Mouse (Mus musculus): ENCODE measurements around the gene Cdk10. TPM values are rescaled to one million over a fixed set of nuclear protein-coding genes. Genes with fewer than 3 reads are reported as not detected.
A peak's percentile ranks its signal among the peaks of the same experiment; 100 is the strongest.

The Cdk10 gene
- total and polyA plus RNA-seq, 3 experiments, result 24.8 to 35.7 (median 33.9) TPM

DNA sequence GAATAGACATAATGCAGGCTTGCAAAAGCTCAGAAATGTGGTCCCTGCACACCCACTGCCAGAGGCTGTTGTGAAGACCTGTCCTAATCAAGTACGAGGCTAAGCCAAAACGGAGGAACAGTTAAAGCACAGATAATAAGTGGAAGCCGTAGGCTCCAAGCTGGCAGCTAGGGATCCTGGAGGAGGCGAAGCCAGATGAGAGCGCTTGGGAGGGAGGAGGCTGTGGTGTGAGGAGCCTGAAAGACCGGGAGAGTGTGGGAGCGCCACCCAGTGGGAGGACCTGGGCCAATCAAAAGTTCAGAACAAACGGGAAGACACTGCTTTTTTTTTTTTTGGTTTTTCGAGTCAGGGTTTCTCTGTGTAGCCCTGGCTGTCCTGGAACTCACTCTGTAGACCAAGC is 34.0 kb upstream of the Cdk10 start:
- Histone ChIP-seq H3K9me3 (replicated peaks; ENCODE audit: low read length) (no peaks in the 10 kb centered on the region), H3K27ac (ENCODE audit: insufficient read depth, low read depth) (no peak overlapping the region), H3K4me3 (replicated peaks in 1 of 3; ENCODE audit: low read depth in 2 of 3, low read length in 2 of 3, poor library complexity in 1 of 3) (no peak overlapping the region), H3K4me1 (ENCODE audit: control insufficient read depth in 1 of 2, insufficient read depth in 2 of 2) (peaks cover 0 to 3% of the 10 kb centered on the region in 2 experiments; a peak in 2 of 4 replicates), H3K79me2 (replicated peaks; ENCODE audit: control insufficient read depth, extremely low read depth, insufficient read depth, poor library complexity, severe bottlenecking) (no peaks in the 10 kb centered on the region), H3K36me3 (replicated peaks in 1 of 2; ENCODE audit: control insufficient read depth in 1 of 2, insufficient read depth in 1 of 2, low read length in 1 of 2) (no peaks in the 10 kb centered on the region), H3K9ac (ENCODE audit: insufficient read depth, low read depth) (no peak overlapping the region), H3K27me3 (replicated peaks) (peaks cover 56% of the 10 kb centered on the region), H3K4me2 (ENCODE audit: insufficient read depth, low read depth, poor library complexity, severe bottlenecking) (no peak overlapping the region)
- in situ Hi-C loops (cut with MboI; ENCODE audit: low pct_ligation_motif_present, low pct_unique_long_range_greater_than_20kb, low sequenced_read_pairs) (loop anchor here (5.0 to 10.0 kb wide), 2 partner anchors 33 to 356 kb away; partner anchors contain the start of gene Sult5a1), dilution Hi-C loops (cut with MboI; ENCODE audit: extremely low pct_ligation_motif_present, extremely low pct_unique_long_range_greater_than_20kb, low sequenced_read_pairs) (no loop called here)
- TF ChIP-seq ETS1 (conservative IDR thresholded peaks at IDR 0.05; ENCODE audit: low read depth, low read length) (no peak), POLR2A (IDR thresholded peaks at IDR 0.05; ENCODE audit: low read depth, low read length) (no peak), CHD1 (IDR thresholded peaks at IDR 0.05; ENCODE audit: low read depth, low read length) (no peak), ZNF384 (IDR thresholded peaks at IDR 0.05; ENCODE audit: low read depth, low read length) (peak; percentile 90), MAZ (IDR thresholded peaks at IDR 0.05; ENCODE audit: low read depth, low read length) (no peak), ZMIZ1 (IDR thresholded peaks at IDR 0.05; ENCODE audit: low read depth, low read length) (no peak), NRF1 (IDR thresholded peaks at IDR 0.05; ENCODE audit: low read depth, low read length) (no peak), SMC3 (IDR thresholded peaks at IDR 0.05; ENCODE audit: low read depth, low read length) (peak; percentile 59), GABPA (IDR thresholded peaks at IDR 0.05; ENCODE audit: insufficient replicate concordance, low read depth, low read length) (no peak), CHD2 (IDR thresholded peaks at IDR 0.05; ENCODE audit: low read length) (no peak), HCFC1 (IDR thresholded peaks at IDR 0.05; ENCODE audit: low read depth, low read length) (no peak), ZC3H11A (IDR thresholded peaks at IDR 0.05; ENCODE audit: low read depth, low read length) (no peak), JUND (conservative IDR thresholded peaks at IDR 0.05; ENCODE audit: low read depth, low read length) (no peak), CTCF (conservative IDR thresholded peaks at IDR 0.05 in 1 of 2, IDR thresholded peaks at IDR 0.05 in 1 of 2; ENCODE audit: low read depth in 2 of 2, low read length in 2 of 2) (peak in 1 of 2 experiments; percentile 66; a peak in 2 of 4 replicates), MAFK (IDR thresholded peaks at IDR 0.05; ENCODE audit: insufficient replicate concordance, low read length) (no peak), KAT2A (IDR thresholded peaks at IDR 0.05; ENCODE audit: insufficient replicate concordance, low read length) (no peak), E2F4 (IDR thresholded peaks at IDR 0.05; ENCODE audit: insufficient replicate concordance, low read depth, low read length) (no peak), NELFE (IDR thresholded peaks at IDR 0.05; ENCODE audit: low read depth, low read length) (no peak), RAD21 (IDR thresholded peaks at IDR 0.05; ENCODE audit: low read depth, low read length) (peak; percentile 45), JUN (IDR thresholded peaks at IDR 0.05; ENCODE audit: insufficient read depth, low read depth, low read length) (no peak)
- no peak for DNase-seq (ENCODE audit: extremely low read depth)

DNA sequence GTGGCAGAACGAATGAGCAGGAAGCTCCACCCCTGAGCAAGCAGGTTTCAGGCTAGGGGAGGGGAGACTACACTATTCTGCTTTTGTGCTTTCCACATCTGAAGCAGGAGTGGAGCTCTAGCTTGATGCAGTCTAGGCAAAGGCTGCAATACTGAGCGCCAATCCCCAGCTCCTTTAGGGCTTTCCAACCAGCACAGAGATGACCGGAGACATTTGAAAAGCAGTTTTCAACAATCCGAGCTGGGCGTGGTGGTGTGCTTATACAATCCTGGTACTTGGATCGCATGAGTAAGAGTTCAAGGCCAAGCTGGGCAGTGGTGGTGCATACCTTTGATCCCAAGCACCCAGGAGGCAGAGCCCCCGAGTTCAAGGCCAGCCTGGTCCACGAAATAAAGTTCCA is 32.7 kb upstream of the Cdk10 start:
- dilution Hi-C loops (cut with MboI; ENCODE audit: extremely low pct_ligation_motif_present, extremely low pct_unique_long_range_greater_than_20kb, low sequenced_read_pairs), result no loop called here
- no peak for DNase-seq (ENCODE audit: extremely low read depth)

More for the DNA sequence above, 32.7 kb upstream of the Cdk10 start:
- Histone ChIP-seq H3K79me2 (replicated peaks; ENCODE audit: control insufficient read depth, extremely low read depth, insufficient read depth, poor library complexity, severe bottlenecking) (no peaks in the 10 kb centered on the region), H3K36me3 (replicated peaks in 1 of 2; ENCODE audit: control insufficient read depth in 1 of 2, insufficient read depth in 1 of 2, low read length in 1 of 2) (no peaks in the 10 kb centered on the region), H3K27me3 (replicated peaks) (peaks cover 46% of the 10 kb centered on the region), H3K27ac (ENCODE audit: insufficient read depth, low read depth) (no peak overlapping the region), H3K4me1 (ENCODE audit: control insufficient read depth in 1 of 2, insufficient read depth in 2 of 2) (peaks cover 0 to 3% of the 10 kb centered on the region in 2 experiments; a peak in 2 of 4 replicates), H3K4me2 (ENCODE audit: insufficient read depth, low read depth, poor library complexity, severe bottlenecking) (no peak overlapping the region), H3K9ac (ENCODE audit: insufficient read depth, low read depth) (no peak overlapping the region), H3K9me3 (replicated peaks; ENCODE audit: low read length) (no peaks in the 10 kb centered on the region), H3K4me3 (replicated peaks in 1 of 3; ENCODE audit: low read depth in 2 of 3, low read length in 2 of 3, poor library complexity in 1 of 3) (no peak overlapping the region)
- in situ Hi-C loops (cut with MboI; ENCODE audit: low pct_ligation_motif_present, low pct_unique_long_range_greater_than_20kb, low sequenced_read_pairs), result loop anchor here (5.0 to 10.0 kb wide), 2 partner anchors 35 to 357 kb away; partner anchors contain the start of gene Sult5a1
- TF ChIP-seq MAFK (IDR thresholded peaks at IDR 0.05; ENCODE audit: insufficient replicate concordance, low read length) (no peak), GABPA (IDR thresholded peaks at IDR 0.05; ENCODE audit: insufficient replicate concordance, low read depth, low read length) (no peak), KAT2A (IDR thresholded peaks at IDR 0.05; ENCODE audit: insufficient replicate concordance, low read length) (no peak), ETS1 (conservative IDR thresholded peaks at IDR 0.05; ENCODE audit: low read depth, low read length) (no peak), TCF12 (IDR thresholded peaks at IDR 0.05; ENCODE audit: low read depth, low read length) (no peak), RCOR1 (conservative IDR thresholded peaks at IDR 0.05; ENCODE audit: low read depth, low read length) (no peak), POLR2AphosphoS2 (IDR thresholded peaks at IDR 0.05; ENCODE audit: low read depth, low read length) (no peak), CHD2 (IDR thresholded peaks at IDR 0.05; ENCODE audit: low read length) (no peak), SMC3 (IDR thresholded peaks at IDR 0.05; ENCODE audit: low read depth, low read length) (no peak), JUND (conservative IDR thresholded peaks at IDR 0.05; ENCODE audit: low read depth, low read length) (no peak), NELFE (IDR thresholded peaks at IDR 0.05; ENCODE audit: low read depth, low read length) (no peak), MEF2A (IDR thresholded peaks at IDR 0.05; ENCODE audit: borderline replicate concordance, low read depth, low read length) (no peak), UBTF (IDR thresholded peaks at IDR 0.05; ENCODE audit: low read depth, low read length) (no peak), ZC3H11A (IDR thresholded peaks at IDR 0.05; ENCODE audit: low read depth, low read length) (no peak), ZKSCAN1 (IDR thresholded peaks at IDR 0.05; ENCODE audit: borderline replicate concordance, low read depth, low read length) (no peak), IRF4 (IDR thresholded peaks at IDR 0.05; ENCODE audit: low read depth, low read length) (no peak), NRF1 (IDR thresholded peaks at IDR 0.05; ENCODE audit: low read depth, low read length) (no peak), CHD1 (IDR thresholded peaks at IDR 0.05; ENCODE audit: low read depth, low read length) (no peak)

Measured in CH12.LX (cell line).